Mouse (Mus musculus): Measurements from ENCODE around the gene Otud7a. TPM values are rescaled to one million over a fixed set of nuclear protein-coding genes. Genes with fewer than 3 reads are reported as not detected.

Gene Otud7a
- not detected in 2 replicates for polyA plus RNA-seq (2012; ENCODE audit: insufficient read depth, insufficient read length, missing spikeins)

DNA sequence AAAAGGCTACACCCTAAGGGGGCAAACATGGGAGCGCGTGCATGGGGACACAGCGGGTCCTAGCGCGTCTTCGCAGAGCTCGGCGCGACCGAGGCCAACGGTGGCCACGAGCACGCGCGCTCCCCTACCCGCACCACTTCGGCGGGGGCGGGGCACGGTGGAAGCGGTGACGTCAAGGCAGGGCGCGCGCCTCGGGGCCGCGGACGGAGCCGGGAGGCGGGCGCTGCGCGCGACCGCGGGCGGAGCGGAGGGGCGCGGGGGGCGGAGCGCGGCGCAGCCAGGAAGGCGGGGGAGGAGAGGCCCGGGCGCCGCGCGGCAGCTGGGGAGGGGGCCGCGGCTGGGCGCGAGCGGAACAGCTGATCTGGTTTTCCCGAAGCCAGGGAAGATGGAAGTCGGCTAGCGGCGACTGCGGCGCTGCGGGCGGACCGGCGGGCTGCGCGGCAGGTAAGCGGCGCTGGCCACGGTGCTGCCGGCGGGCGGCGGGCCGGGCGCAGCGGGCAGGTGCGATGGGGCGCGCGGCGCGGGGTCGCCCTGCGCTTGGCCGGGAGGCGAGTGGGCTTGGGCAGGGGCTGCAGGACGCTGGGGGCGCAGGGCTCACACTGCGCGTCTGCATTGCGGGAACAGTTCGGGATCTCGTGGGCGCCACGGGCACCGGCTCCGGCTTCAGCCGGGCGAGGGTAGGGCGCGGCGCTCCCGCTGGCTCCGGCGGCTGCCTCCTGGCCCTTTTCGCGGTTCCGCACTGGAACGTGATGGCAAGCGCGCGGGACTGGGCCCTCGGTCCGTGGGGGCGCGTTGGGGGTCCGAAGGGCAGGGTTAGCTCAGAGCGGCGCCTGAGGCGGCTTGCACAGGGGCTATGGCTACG is at the start of gene Otud7a:
Otud7a (plus strand) TSS at position 268 of the 862 bp plus-strand sequence.
- Histone ChIP-seq H3K27ac (ENCODE audit: insufficient read depth, low read depth, low read length) (no peak within 1 kb of the TSS), H3K4me3 (ENCODE audit: insufficient read depth, low read length) (no peak within 1 kb of the TSS), H3K4me1 (ENCODE audit: control insufficient read depth, insufficient read depth, low read length) (no peaks in the 10 kb centered on the region)
- no peak for TF ChIP-seq CTCF (IDR thresholded peaks at IDR 0.05; ENCODE audit: low read depth, low read length)
- TF ChIP-seq POLR2A (IDR thresholded peaks at IDR 0.05; ENCODE audit: borderline replicate concordance, low read depth, low read length): no peak

DNA sequence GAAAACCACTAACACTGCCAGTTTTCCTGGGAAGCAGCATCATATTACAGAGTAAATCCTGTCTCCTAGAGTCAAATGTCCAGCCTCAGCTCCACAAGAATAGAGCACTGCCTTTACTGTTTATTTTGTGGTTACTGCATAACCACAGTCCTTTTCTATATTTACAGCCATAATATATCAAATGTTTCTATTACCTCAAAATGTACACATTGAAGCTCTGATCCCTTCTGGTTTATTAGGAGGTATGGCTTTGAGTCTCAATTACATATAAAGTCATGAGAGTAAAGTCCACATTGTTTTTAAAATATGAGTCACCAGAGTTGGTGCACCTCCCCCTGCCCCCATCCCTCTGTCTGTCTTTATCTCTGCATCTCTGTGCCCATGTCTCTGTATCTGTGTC is 38.6 kb upstream of the Otud7a start:
- TF ChIP-seq POLR2A (IDR thresholded peaks at IDR 0.05; ENCODE audit: borderline replicate concordance, low read depth, low read length) (no peak), CTCF (IDR thresholded peaks at IDR 0.05; ENCODE audit: low read depth, low read length) (no peak)
- Histone ChIP-seq H3K4me3 (ENCODE audit: insufficient read depth, low read length) (no peak overlapping the region), H3K27ac (ENCODE audit: insufficient read depth, low read depth, low read length) (no peak overlapping the region), H3K4me1 (ENCODE audit: control insufficient read depth, insufficient read depth, low read length) (no peaks in the 10 kb centered on the region)

- Histone ChIP-seq H3K27ac (ENCODE audit: insufficient read depth, low read depth, low read length) (no peak overlapping the region), H3K4me3 (ENCODE audit: insufficient read depth, low read length) (no peak overlapping the region), H3K4me1 (ENCODE audit: control insufficient read depth, insufficient read depth, low read length) (no peaks in the 10 kb centered on the region)
- TF ChIP-seq POLR2A (IDR thresholded peaks at IDR 0.05; ENCODE audit: borderline replicate concordance, low read depth, low read length) (no peak), CTCF (IDR thresholded peaks at IDR 0.05; ENCODE audit: low read depth, low read length) (no peak)
Observed at GRCm38 (mm10) chr7:63445346-63445700, 772 bp downstream of the Otud7a start.

GRCm38 (mm10) chr7:63446951-63447350 is 2.4 kb downstream of the Otud7a start:
- no peaks in the 10 kb centered on the region for H3K4me1 ChIP-seq (ENCODE audit: control insufficient read depth, insufficient read depth, low read length)
- H3K27ac ChIP-seq (ENCODE audit: insufficient read depth, low read depth, low read length): no peak overlapping the region
- TF ChIP-seq POLR2A (IDR thresholded peaks at IDR 0.05; ENCODE audit: borderline replicate concordance, low read depth, low read length) (no peak), CTCF (IDR thresholded peaks at IDR 0.05; ENCODE audit: low read depth, low read length) (no peak)
- no peak overlapping the region for H3K4me3 ChIP-seq (ENCODE audit: insufficient read depth, low read length)

GRCm38 (mm10) chr7:63455228-63455627 is 10.7 kb downstream of the Otud7a start:
- H3K27ac ChIP-seq (ENCODE audit: insufficient read depth, low read depth, low read length): no peak overlapping the region
- TF ChIP-seq CTCF (IDR thresholded peaks at IDR 0.05; ENCODE audit: low read depth, low read length) (no peak), POLR2A (IDR thresholded peaks at IDR 0.05; ENCODE audit: borderline replicate concordance, low read depth, low read length) (no peak)
- H3K4me3 ChIP-seq (ENCODE audit: insufficient read depth, low read length): no peak overlapping the region
- H3K4me1 ChIP-seq (ENCODE audit: control insufficient read depth, insufficient read depth, low read length): no peaks in the 10 kb centered on the region

DNA sequence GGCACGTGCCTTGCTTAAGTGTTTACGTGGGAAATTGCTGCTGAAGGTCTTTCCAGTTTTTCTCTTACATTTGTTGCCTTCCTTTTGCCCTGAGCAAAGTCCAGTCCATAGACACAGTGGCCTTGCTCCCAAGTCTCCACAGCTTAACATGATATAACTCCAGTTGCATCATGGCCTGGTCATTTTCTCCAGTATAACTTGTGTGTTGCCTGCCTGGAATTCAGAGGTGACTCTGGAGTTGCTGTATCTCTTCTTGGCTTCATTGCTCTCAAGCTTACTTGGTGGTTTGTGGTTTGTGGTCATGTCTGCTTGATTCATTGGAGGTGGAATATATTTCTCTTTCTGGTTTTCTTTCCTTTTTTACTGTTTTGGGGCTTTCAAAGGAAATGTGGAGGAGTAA is 17.7 kb downstream of the Otud7a start:
- Histone ChIP-seq H3K27ac (ENCODE audit: insufficient read depth, low read depth, low read length) (no peak overlapping the region), H3K4me3 (ENCODE audit: insufficient read depth, low read length) (no peak overlapping the region), H3K4me1 (ENCODE audit: control insufficient read depth, insufficient read depth, low read length) (no peaks in the 10 kb centered on the region)
- no peak for TF ChIP-seq POLR2A (IDR thresholded peaks at IDR 0.05; ENCODE audit: borderline replicate concordance, low read depth, low read length)
- no peak for TF ChIP-seq CTCF (IDR thresholded peaks at IDR 0.05; ENCODE audit: low read depth, low read length)

DNA sequence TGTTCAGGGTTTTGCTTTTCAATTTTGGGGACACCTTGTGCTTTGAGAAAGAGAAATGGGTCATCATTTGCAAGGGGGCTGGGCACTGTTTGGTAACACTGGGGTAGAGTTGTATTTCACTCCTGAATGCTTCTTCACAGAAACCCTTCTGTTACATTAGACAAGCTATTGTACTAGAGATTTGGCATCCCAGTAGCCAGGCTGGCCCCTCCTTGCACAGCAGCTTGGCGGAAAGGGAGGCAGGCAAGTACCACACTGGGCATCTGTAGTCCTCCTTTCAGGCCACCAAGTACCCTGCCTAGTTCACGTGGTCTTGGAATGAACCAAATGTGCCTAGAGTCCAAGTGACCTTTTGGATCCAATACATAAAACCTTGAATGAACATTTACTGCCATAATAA is 18.1 kb downstream of the Otud7a start:
- H3K27ac ChIP-seq (ENCODE audit: insufficient read depth, low read depth, low read length): no peak overlapping the region

DNA sequence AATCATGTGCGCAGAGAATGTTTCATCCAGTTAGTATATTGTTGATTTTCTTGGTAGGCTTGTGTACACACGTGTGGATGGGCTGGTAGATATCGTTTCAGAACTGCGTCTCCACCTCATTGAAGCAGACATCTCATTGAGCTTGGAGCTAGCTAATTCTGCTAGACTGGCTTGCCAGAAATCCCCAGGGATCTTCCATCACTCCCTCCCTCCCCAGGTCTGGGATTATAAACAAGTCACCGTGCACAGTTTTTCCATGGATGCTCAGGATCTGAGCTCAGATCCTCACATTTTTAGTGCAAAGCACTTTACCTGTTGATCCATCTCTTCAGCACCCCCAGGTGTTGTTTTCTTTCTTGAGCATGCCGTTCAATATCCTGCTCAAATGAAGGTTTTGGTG is 22.2 kb downstream of the Otud7a start:
- H3K27ac ChIP-seq (ENCODE audit: insufficient read depth, low read depth, low read length): no peak overlapping the region
- no peak overlapping the region for H3K4me3 ChIP-seq (ENCODE audit: insufficient read depth, low read length)
- no peak for TF ChIP-seq CTCF (IDR thresholded peaks at IDR 0.05; ENCODE audit: low read depth, low read length)
- no peak for TF ChIP-seq POLR2A (IDR thresholded peaks at IDR 0.05; ENCODE audit: borderline replicate concordance, low read depth, low read length)
- H3K4me1 ChIP-seq (ENCODE audit: control insufficient read depth, insufficient read depth, low read length): no peaks in the 10 kb centered on the region

More for the DNA sequence above, 18.1 kb downstream of the Otud7a start:
- no peaks in the 10 kb centered on the region for H3K4me1 ChIP-seq (ENCODE audit: control insufficient read depth, insufficient read depth, low read length)
- H3K4me3 ChIP-seq (ENCODE audit: insufficient read depth, low read length): no peak overlapping the region
- TF ChIP-seq POLR2A (IDR thresholded peaks at IDR 0.05; ENCODE audit: borderline replicate concordance, low read depth, low read length): no peak
- no peak for TF ChIP-seq CTCF (IDR thresholded peaks at IDR 0.05; ENCODE audit: low read depth, low read length)

- TF ChIP-seq POLR2A (IDR thresholded peaks at IDR 0.05; ENCODE audit: borderline replicate concordance, low read depth, low read length): no peak
- TF ChIP-seq CTCF (IDR thresholded peaks at IDR 0.05; ENCODE audit: low read depth, low read length): no peak
- no peak overlapping the region for H3K27ac ChIP-seq (ENCODE audit: insufficient read depth, low read depth, low read length)
- no peaks in the 10 kb centered on the region for H3K4me1 ChIP-seq (ENCODE audit: control insufficient read depth, insufficient read depth, low read length)
- no peak overlapping the region for H3K4me3 ChIP-seq (ENCODE audit: insufficient read depth, low read length)
Observed at GRCm38 (mm10) chr7:63468258-63468657, 23.7 kb downstream of the Otud7a start.

GRCm38 (mm10) chr7:63483091-63483490 is 38.5 kb downstream of the Otud7a start:
- Histone ChIP-seq H3K4me1 (ENCODE audit: control insufficient read depth, insufficient read depth, low read length) (no peaks in the 10 kb centered on the region), H3K4me3 (ENCODE audit: insufficient read depth, low read length) (no peak overlapping the region), H3K27ac (ENCODE audit: insufficient read depth, low read depth, low read length) (no peak overlapping the region)
- TF ChIP-seq POLR2A (IDR thresholded peaks at IDR 0.05; ENCODE audit: borderline replicate concordance, low read depth, low read length) (no peak), CTCF (IDR thresholded peaks at IDR 0.05; ENCODE audit: low read depth, low read length) (no peak)

Data from bone marrow macrophage, adult 2 months (primary cell).